Mouse (Mus musculus) midbrain, embryonic 11.5 days (tissue): ENCODE results near the gene Rasa3. TPM values are rescaled to one million over a fixed set of nuclear protein-coding genes. Genes with fewer than 3 reads are reported as not detected.

ENCODE experiments used
- ATAC-seq: fragments of 200-750 bp; cut with Nextera tagmentation; 2 replicates; pipeline ENCODE4 v1.8.0; 2017; ENCODE audit warnings: moderate TSS enrichment, moderate library complexity; ENCODE audit not compliant: low FRiP score
- DNase-seq: peaks from one replicate; pipeline ENCODE4 v3.0.0; 2015; ENCODE audit warnings: low spot score; ENCODE audit errors: missing footprints
- H3K27ac ChIP-seq: fragments of 300-500 bp; sonication (generic); 2 replicates; pipeline ENCODE4 v1.5.1; 2014; ENCODE audit warnings: low read depth, low read length
- H3K27me3 ChIP-seq: fragments of 300-500 bp; sonication (generic); 2 replicates; pipeline ENCODE4 v1.6.1; 2014; ENCODE audit warnings: mild to moderate bottlenecking, low read length, moderate library complexity, mixed read lengths; ENCODE audit not compliant: control insufficient read depth, insufficient read depth
- H3K36me3 ChIP-seq: fragments of 300-500 bp; sonication (generic); 2 replicates; pipeline ENCODE4 v1.6.1; 2014; ENCODE audit warnings: mild to moderate bottlenecking, low read length, moderate library complexity, mixed read lengths; ENCODE audit not compliant: control insufficient read depth, insufficient read depth
- H3K4me1 ChIP-seq: fragments of 300-500 bp; sonication (generic); 2 replicates; pipeline ENCODE4 v1.6.1; 2014; ENCODE audit warnings: low read length; ENCODE audit not compliant: control insufficient read depth, insufficient read depth
- H3K4me2 ChIP-seq: fragments of 300-500 bp; sonication (generic); 2 replicates; pipeline ENCODE4 v1.6.1; 2014; ENCODE audit warnings: mild to moderate bottlenecking, moderate library complexity
- H3K4me3 ChIP-seq: fragments of 300-500 bp; sonication (generic); 2 replicates; pipeline ENCODE4 v1.5.1; 2014; ENCODE audit warnings: low read depth, low read length
- H3K9ac ChIP-seq: fragments of 300-500 bp; sonication (generic); 2 replicates; pipeline ENCODE4 v1.6.1; 2014; ENCODE audit warnings: low read length
- H3K9me3 ChIP-seq: fragments of 300-500 bp; sonication (generic); 2 replicates; pipeline ENCODE4 v1.6.1; 2016; ENCODE audit warnings: low read length; ENCODE audit not compliant: control insufficient read depth
- WGBS: fragments of 180-500 bp; shearing (Covaris S2); extraction: QIAGEN DNeasy Blood & Tissue Kit; methylation state at CpG from one replicate; pipeline ENCODE4 v1.1.7; 2014; 5-methylcytosine and 5-hydroxymethylcytosine counted together
- polyA plus RNA-seq: library from polyadenylated mRNA; unstranded; fragments of >200 nt; fragmentation: Nextera tagmentation; extraction: Ambion mirVana; gene quantifications from 2 replicates; pipeline ENCODE4 v1.2.1, GENCODE M21; 2014

The Rasa3 gene
- polyA plus RNA-seq, 1 experiment from 2014 or later, result 19.8 TPM

DNA sequence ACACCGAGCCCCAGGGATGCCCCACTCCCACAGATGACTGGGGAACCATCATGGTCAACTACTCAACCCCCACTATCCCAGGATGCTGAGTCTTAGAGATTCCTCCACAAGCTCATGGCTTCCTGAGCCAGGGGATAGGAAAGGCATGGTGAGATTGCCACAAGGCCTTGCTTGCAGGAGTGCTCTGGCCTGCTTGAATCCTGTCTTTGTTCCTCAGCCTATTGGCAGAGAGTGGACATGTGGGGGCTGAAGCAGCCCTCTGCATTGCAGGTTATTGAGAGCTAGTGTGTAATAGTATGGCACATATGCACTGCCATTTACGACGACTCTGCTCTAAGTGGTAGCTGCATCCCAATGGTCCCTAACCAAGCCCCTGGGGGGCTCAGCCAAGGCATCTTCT is 147.0 kb downstream of the Rasa3 start:
- no peak overlapping the region for H3K4me2 ChIP-seq
- no peak overlapping the region for H3K27ac ChIP-seq
- 86% methylated on average over 3 of the region's 3 CpGs for WGBS
- no peaks in the 10 kb centered on the region; the same call in 1 of the 2 replicates for H3K9me3 ChIP-seq
- no peaks in the 10 kb centered on the region for H3K36me3 ChIP-seq
- H3K4me1 ChIP-seq, result no peaks in the 10 kb centered on the region
- no peak for DNase-seq
- no peak overlapping the region for H3K4me3 ChIP-seq
- no peaks in the 10 kb centered on the region for H3K27me3 ChIP-seq
- no peak for ATAC-seq
- no peak overlapping the region for H3K9ac ChIP-seq

DNA sequence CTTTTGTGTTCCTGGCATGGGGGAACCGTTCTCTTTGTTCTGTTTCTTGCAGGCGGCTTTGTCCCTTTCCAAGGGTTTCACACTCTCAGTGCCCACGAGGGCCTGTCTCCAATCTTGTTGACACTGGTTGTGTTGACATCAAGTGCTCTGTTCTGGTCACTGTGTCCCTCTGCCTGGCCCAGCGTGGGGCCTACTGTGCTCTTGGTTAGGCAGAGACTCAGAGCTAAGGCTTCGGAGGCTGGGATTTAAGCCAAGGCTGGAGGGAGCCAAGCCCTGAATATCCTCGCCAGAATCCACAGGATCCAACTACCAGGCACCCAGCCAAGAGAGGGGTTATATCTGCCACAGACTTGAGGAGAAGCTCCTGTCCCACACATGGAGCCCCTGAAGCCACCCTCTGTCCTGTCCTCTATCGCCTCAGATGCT is 147.5 kb downstream of the Rasa3 start:
- ATAC-seq, result no peak
- Histone ChIP-seq H3K9ac (no peak overlapping the region), H3K4me1 (no peaks in the 10 kb centered on the region), H3K27me3 (no peaks in the 10 kb centered on the region), H3K36me3 (no peaks in the 10 kb centered on the region), H3K4me3 (no peak overlapping the region), H3K4me2 (no peak overlapping the region), H3K9me3 (no peaks in the 10 kb centered on the region; the same call in 1 of the 2 replicates), H3K27ac (no peak overlapping the region)
- WGBS, result 79% methylated on average over 7 of the region's 7 CpGs
- DNase-seq, result no peak

DNA sequence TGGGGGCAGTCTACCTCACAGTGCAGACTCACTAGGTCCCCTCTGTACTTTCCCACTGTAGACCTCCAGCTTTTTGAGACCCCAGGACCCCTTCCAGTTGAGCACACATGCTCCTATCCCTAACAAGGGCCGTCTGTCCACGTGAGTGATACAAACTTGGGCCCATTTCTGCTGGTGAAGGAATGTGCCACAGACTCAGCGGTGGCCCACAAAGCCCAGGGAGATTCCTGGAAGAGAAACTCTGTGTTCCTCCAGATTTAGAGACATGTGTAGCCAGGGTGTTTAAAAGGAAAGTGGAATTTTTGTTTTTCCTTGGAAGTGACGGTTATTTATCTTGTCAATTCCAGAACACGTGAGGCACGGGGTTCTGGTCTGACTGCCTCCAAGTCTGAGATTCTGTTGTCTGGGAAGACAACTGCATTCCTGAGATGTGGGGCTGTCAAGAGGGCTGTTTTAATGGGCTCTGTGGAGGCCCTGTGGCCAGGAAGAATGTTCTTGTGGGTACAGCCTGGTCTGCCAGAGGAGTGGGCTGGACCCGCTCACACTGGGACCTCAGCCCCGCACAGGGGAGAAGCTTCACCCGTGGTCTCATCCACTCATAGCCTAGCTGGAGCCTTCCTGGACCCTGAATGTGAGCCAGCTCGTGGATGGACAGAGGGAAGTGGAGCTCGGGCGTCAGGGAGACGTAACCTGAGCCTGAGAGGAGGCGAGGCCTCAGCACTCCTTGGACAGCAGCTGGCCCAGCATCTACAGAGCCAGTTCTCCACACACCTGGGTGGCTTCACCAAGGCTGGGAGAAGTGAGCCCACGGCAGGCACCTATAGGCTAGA is 148.2 kb downstream of the Rasa3 start:
- no peak for ATAC-seq
- no peak for DNase-seq
- H3K27ac ChIP-seq, result no peak overlapping the region
- H3K27me3 ChIP-seq, result no peaks in the 10 kb centered on the region
- no peaks in the 10 kb centered on the region for H3K4me1 ChIP-seq
- no peaks in the 10 kb centered on the region; the same call in 1 of the 2 replicates for H3K9me3 ChIP-seq
- 68% methylated on average over 15 of the region's 15 CpGs for WGBS
- no peak overlapping the region for H3K4me2 ChIP-seq
- H3K9ac ChIP-seq, result no peak overlapping the region
- H3K36me3 ChIP-seq, result no peaks in the 10 kb centered on the region
- H3K4me3 ChIP-seq, result no peak overlapping the region

- H3K4me2 ChIP-seq, result no peak overlapping the region
- no peak overlapping the region for H3K4me3 ChIP-seq
- DNase-seq, result no peak
- 83% methylated on average over 7 of the region's 7 CpGs for WGBS
- H3K4me1 ChIP-seq, result no peaks in the 10 kb centered on the region
- H3K27me3 ChIP-seq, result no peaks in the 10 kb centered on the region
- H3K36me3 ChIP-seq, result no peaks in the 10 kb centered on the region
- H3K9ac ChIP-seq, result no peak overlapping the region
- ATAC-seq, result no peak
- no peak overlapping the region for H3K27ac ChIP-seq
- H3K9me3 ChIP-seq, result no peaks in the 10 kb centered on the region
Measured at GRCm38 (mm10) chr8:13521392-13521791, 156.0 kb downstream of the Rasa3 start.

DNA sequence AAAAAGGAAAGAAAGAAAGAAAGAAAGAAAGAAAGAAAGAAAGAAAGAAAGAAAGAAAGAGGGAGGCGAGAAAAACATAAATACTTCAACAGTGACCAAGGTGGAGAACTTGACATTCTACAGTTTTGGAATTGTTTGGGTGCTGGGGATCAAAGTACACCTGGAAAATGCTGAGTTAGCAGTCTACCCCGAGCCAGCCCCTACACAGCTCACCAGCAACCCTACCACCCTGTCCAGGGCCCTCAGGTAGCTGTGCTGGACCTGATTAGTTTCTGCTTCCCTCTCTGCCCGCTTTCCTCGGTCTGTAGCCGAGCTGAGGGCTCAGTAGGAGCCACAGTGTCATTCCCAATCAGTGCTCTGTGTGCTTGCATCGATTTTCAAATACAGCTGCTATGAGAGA is 157.1 kb downstream of the Rasa3 start:
- ATAC-seq (no peak), DNase-seq (no peak)
- WGBS, result 65% methylated on average over 6 of the region's 6 CpGs
- H3K27me3 ChIP-seq, result no peaks in the 10 kb centered on the region
- H3K4me1 ChIP-seq, result no peaks in the 10 kb centered on the region
- H3K9me3 ChIP-seq, result no peaks in the 10 kb centered on the region
- no peak overlapping the region for H3K4me3 ChIP-seq
- no peak overlapping the region for H3K27ac ChIP-seq
- H3K9ac ChIP-seq, result no peak overlapping the region
- H3K36me3 ChIP-seq, result no peaks in the 10 kb centered on the region
- H3K4me2 ChIP-seq, result no peak overlapping the region

GRCm38 (mm10) chr8:13519503-13519902 is 157.9 kb downstream of the Rasa3 start:
- H3K27me3 ChIP-seq, result no peaks in the 10 kb centered on the region
- no peak overlapping the region for H3K4me2 ChIP-seq
- WGBS, result 93% methylated on average over 9 of the region's 9 CpGs

GRCm38 (mm10) chr8:13517284-13517781 is 160.1 kb downstream of the Rasa3 start:
- WGBS, result 89% methylated on average over 6 of the region's 6 CpGs
- no peak overlapping the region for H3K9ac ChIP-seq
- no peaks in the 10 kb centered on the region for H3K9me3 ChIP-seq
- H3K4me3 ChIP-seq, result no peak overlapping the region
- H3K4me1 ChIP-seq, result no peaks in the 10 kb centered on the region
- H3K27ac ChIP-seq, result no peak overlapping the region
- no peaks in the 10 kb centered on the region for H3K36me3 ChIP-seq
- DNase-seq (no peak), ATAC-seq (no peak)
- H3K4me2 ChIP-seq, result no peak overlapping the region
- no peaks in the 10 kb centered on the region for H3K27me3 ChIP-seq

More at GRCm38 (mm10) chr8:13519503-13519902, 157.9 kb downstream of the Rasa3 start:
- no peak overlapping the region for H3K9ac ChIP-seq
- H3K4me3 ChIP-seq, result no peak overlapping the region
- ATAC-seq, result no peak
- H3K27ac ChIP-seq, result no peak overlapping the region
- no peak for DNase-seq
- no peaks in the 10 kb centered on the region for H3K36me3 ChIP-seq
- no peaks in the 10 kb centered on the region for H3K4me1 ChIP-seq
- no peaks in the 10 kb centered on the region for H3K9me3 ChIP-seq

Other genes starting within 250 kb of the Rasa3 start
- 0.17 and 0.29 TPM in 2 replicates for gene Tmem255b, start 242.4 kb downstream of the Rasa3 start, polyA plus RNA-seq
- 7.8 and 8.8 TPM in 2 replicates for gene Gas6, start 183.1 kb downstream of the Rasa3 start, polyA plus RNA-seq
- not detected in 2 replicates for gene 1700029H14Rik, start 115.1 kb downstream of the Rasa3 start, polyA plus RNA-seq
- 0.90 and 1.5 TPM in 2 replicates for gene Cfap97d2, start 28.3 kb upstream of the Rasa3 start, polyA plus RNA-seq
- 250 and 266 TPM in 2 replicates for gene Cdc16, start 80.1 kb upstream of the Rasa3 start, polyA plus RNA-seq
- 37.8 and 39.2 TPM in 2 replicates for gene Upf3a, start 108.0 kb upstream of the Rasa3 start, polyA plus RNA-seq
- not detected in 2 replicates for gene AF366264, start 160.8 kb upstream of the Rasa3 start, polyA plus RNA-seq
- 53.0 and 63.1 TPM in 2 replicates for gene Champ1, start 192.0 kb upstream of the Rasa3 start, polyA plus RNA-seq
- gene Coprs, start 212.7 kb upstream of the Rasa3 start, polyA plus RNA-seq, result 76.4 and 77.9 TPM in 2 replicates